Mouse (Mus musculus) erythroblast, embryonic 14.5 days (primary cell): ENCODE measurements around the gene Rerg.

Experiments
- GATA1 ChIP-seq: IDR thresholded peaks from 2 replicates; pipeline ENCODE4 v1.6.1; 2012; ENCODE audit warnings: low read length, inconsistent platforms, mixed read lengths
- TAL1 ChIP-seq: IDR thresholded peaks from 3 replicates; pipeline ENCODE4 v1.6.1; 2012; ENCODE audit warnings: low read length, inconsistent platforms, mixed read lengths

- TF ChIP-seq TAL1 (no peak), GATA1 (no peak)
Measured at GRCm38 (mm10) chr6:137191026-137191425, 20.7 kb upstream of the Rerg start.
